Mouse (Mus musculus): ENCODE results near the gene Cwc22.

DNA sequence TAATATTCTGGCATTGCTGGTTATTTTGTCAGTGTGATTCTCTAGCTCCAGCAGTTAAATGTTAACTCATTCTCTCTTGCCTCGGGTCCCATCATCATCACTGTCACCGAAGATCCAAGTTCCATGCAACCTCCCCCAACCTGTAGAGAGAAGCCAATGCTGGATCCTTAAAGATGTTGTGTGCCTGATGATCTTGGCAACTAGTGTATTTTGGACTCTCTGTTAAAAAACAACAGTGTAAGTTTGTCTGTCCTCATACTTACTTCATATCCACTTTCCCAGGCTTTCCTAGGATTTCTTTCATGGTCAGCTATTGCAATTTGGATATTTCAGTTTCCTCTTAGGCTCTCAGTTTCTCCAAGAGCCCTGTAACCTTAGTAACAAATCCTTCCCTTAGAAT is 25.2 kb upstream of the Cwc22 start:
- no peak for TF ChIP-seq CTCF (IDR thresholded peaks at IDR 0.05; ENCODE audit: control insufficient read depth, insufficient read depth, insufficient read length)
- TF ChIP-seq FOSL1 (IDR thresholded peaks at IDR 0.05; ENCODE audit: insufficient read depth, low read length, poor library complexity, severe bottlenecking) = no peak
- no peak for TF ChIP-seq MYOD1 (IDR thresholded peaks at IDR 0.05; ENCODE audit: control insufficient read depth, insufficient read length, low read depth)
- no peak for TF ChIP-seq USF1 (IDR thresholded peaks at IDR 0.05; ENCODE audit: low read depth)
- TF ChIP-seq MAX (IDR thresholded peaks at IDR 0.05) = no peak
- TF ChIP-seq CEBPB (IDR thresholded peaks at IDR 0.05; ENCODE audit: low read depth) = no peak

Data from C2C12 (cell line).